In genomic region chr6:38695380-38696054, GRCm38 (mm10) we compare ENCODE assay signal across 9 mouse cellular contexts. TPM values are rescaled to one million over a fixed set of nuclear protein-coding genes. Genes with fewer than 3 reads are reported as not detected.
A peak's percentile ranks its signal among the peaks of the same experiment; 100 is the strongest.
DNase-seq lines count a peak whose midpoint lies in the region; ATAC-seq and TF ChIP-seq lines count a peak whose summit lies in the region.
"Had no signal": no experiment of that assay in that cellular context is flagged by ENCODE, and none has a peak within 500 bp of the region (broad histone marks: within the 10 kb centered on the region; RNA-seq: fewer than 3 reads in every experiment).

No protein-coding gene starts in this region.

- WGBS in hindbrain, postnatal 0 days, result 21% methylated on average over 9 of the region's 9 CpGs

- peak; percentile 82 for DNase-seq in R1 (ENCODE audit: low read depth, low spot score)
- DNase-seq in cerebellum, postnatal 14 days, result peak; percentile 90 to 94
- peak; percentile 72 to 78 for DNase-seq in frontal cortex, postnatal 25 days (ENCODE audit: low spot score in 2 of 2)
- peak; percentile 96 for DNase-seq in hindbrain, postnatal 0 days (ENCODE audit: low spot score)
- DNase-seq in left cerebral cortex, adult 11 months (ENCODE audit: low spot score), result peak; percentile 78
- DNase-seq in right cerebral cortex, postnatal 14 days, result peak; percentile 90
- peak; percentile 80 for DNase-seq in urinary bladder, postnatal 25 days (ENCODE audit: low spot score)

- peaks cover 27% of the 10 kb centered on the region for H3K36me3 ChIP-seq in hindbrain, postnatal 0 days (ENCODE audit: insufficient read depth, low read length)

- H3K27ac ChIP-seq in hindbrain, postnatal 0 days, result no peak overlapping the region

- H3K9ac ChIP-seq in hindbrain, postnatal 0 days (replicated peaks; ENCODE audit: low read length), result no peak overlapping the region

- H3K4me2 ChIP-seq in hindbrain, postnatal 0 days (ENCODE audit: low read depth, low read length), result no peak overlapping the region

- no peaks in the 10 kb centered on the region for H3K9me3 ChIP-seq in hindbrain, postnatal 0 days (ENCODE audit: low read length)

- H3K27me3 ChIP-seq in hindbrain, postnatal 0 days (ENCODE audit: insufficient read depth, low read length), result no peaks in the 10 kb centered on the region

- peak; percentile 84 for ATAC-seq in hindbrain, postnatal 0 days
- ATAC-seq in megakaryocyte, adult 5-6 weeks (ENCODE audit: poor library complexity, severe bottlenecking), result peak; percentile 70

- peak; percentile 90 for TF ChIP-seq CTCF in hindbrain, postnatal 0 days (IDR thresholded peaks at IDR 0.05; ENCODE audit: low read depth)

- no peak overlapping the region for H3K4me3 ChIP-seq in hindbrain, postnatal 0 days (ENCODE audit: low read length)

- no peaks in the 10 kb centered on the region for H3K4me1 ChIP-seq in hindbrain, postnatal 0 days (ENCODE audit: insufficient read depth, low read length)

RNA-seq across cellular contexts. Expression of gene Clec2l, which starts 32.6 kb away (rescaled TPM):
- 114 and 143 TPM in 2 replicates for total RNA-seq in hindbrain, postnatal 0 days (2014; rRNA removed)
- 50.9 and 53.0 TPM in 2 replicates for polyA plus RNA-seq in hindbrain, postnatal 0 days (2015; fragmentation: Nextera tagmentation; extraction: Ambion mirVana)
- not detected in 2 replicates for total RNA-seq in megakaryocyte, adult 5-6 weeks (2015)
- total RNA-seq in megakaryocyte, adult 5-6 weeks (2017), result not detected in 2 replicates
- total RNA-seq: neutrophil, adult 5-6 weeks had no signal

RNA-seq across cellular contexts. Expression of gene Klrg2, which starts 58.5 kb away (rescaled TPM):
- 0.29 and 0.73 TPM in 2 replicates for total RNA-seq in hindbrain, postnatal 0 days (2014; rRNA removed)
- polyA plus RNA-seq in hindbrain, postnatal 0 days (2015; fragmentation: Nextera tagmentation; extraction: Ambion mirVana), result 0.48 TPM in 2 replicates
- total RNA-seq in megakaryocyte, adult 5-6 weeks (2015), result 0.11 TPM in 1 of 2 replicates, not detected in the other
- not detected in 2 replicates for total RNA-seq in megakaryocyte, adult 5-6 weeks (2017)

Comparison
In these comparisons a context has a peak if more than half of its experiments do, and no peak if none do; other contexts are left out.
1. RNA of gene Clec2l, which starts 32.6 kb away (total RNA-seq): 114 to 143 TPM in hindbrain, postnatal 0 days; not detected in megakaryocyte, adult 5-6 weeks; every median in the first group is over 100 times any median in the second.
2. Peak in every context shown above with its lines, with median percentiles within 50 percentile points of each other: DNase-seq.